Mouse (Mus musculus) brain, embryonic 14.5 days (tissue): ENCODE measurements at regions not wholly inside any gene's neighbourhood (a gene's known extent, or its start where the extent isn't known, plus 50 kb on each side); places are given as distances from the start of the nearest gene placed in this dataset.
"Not testable (repeated sequence)": the region's sequence is repeated elsewhere in the genome, so short reads cannot be mapped to it uniquely, and the experiment has no call there.

Experiments
- CTCF ChIP-seq: fragments of 200-500 bp; IDR thresholded peaks from 2 replicates; pipeline ENCODE4 v1.5.1; 2012; ENCODE audit warnings: inconsistent platforms, mild to moderate bottlenecking, moderate library complexity, borderline replicate concordance; ENCODE audit not compliant: insufficient read depth, insufficient read length; ENCODE audit errors: extremely low read depth
- POLR2A ChIP-seq: fragments of 200-500 bp; IDR thresholded peaks from 2 replicates; pipeline ENCODE4 v1.6.1; 2012; ENCODE audit warnings: mild to moderate bottlenecking, inconsistent platforms, borderline replicate concordance; ENCODE audit not compliant: poor library complexity, insufficient read depth, insufficient read length, severe bottlenecking; ENCODE audit errors: extremely low read depth

DNA sequence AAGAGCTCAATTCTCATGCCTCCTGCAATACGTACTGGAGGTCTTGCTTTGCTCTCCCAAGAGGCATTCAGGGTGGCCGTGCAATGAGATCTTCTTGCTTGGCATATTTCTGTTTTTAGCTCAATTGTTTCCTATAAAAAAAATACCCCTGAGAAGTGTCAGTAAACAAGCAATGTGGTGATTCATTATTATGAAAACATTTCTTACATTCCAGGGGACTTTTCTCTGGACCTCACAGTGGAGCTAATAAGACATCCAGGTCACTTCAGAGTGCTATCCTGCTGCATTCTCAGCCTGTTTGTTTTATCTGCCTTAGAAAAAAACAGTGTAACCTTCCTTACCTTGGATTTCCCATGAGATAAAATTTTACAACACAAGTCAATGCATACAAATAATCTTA lies 532.0 kb downstream of the Dad1 start:
- not testable (repeated sequence) for TF ChIP-seq CTCF, POLR2A
